Mouse (Mus musculus) lung, embryonic 16.5 days (tissue): ENCODE measurements at regions not wholly inside any gene's neighbourhood (a gene's known extent, or its start where the extent isn't known, plus 50 kb on each side); places are given as distances from the start of the nearest gene placed in this dataset.

ENCODE experiments used
- ATAC-seq: fragments of 200-750 bp; cut with Nextera tagmentation; 2 replicates; pipeline ENCODE4 v1.8.0; 2017; ENCODE audit warnings: low read depth, mild to moderate bottlenecking, moderate library complexity
- H3K27ac ChIP-seq: fragments of 300-500 bp; sonication (generic); 2 replicates; pipeline ENCODE4 v1.5.1; 2014; ENCODE audit warnings: mild to moderate bottlenecking, control low read depth, low read length
- H3K27me3 ChIP-seq: fragments of 300-500 bp; sonication (generic); 2 replicates; pipeline ENCODE4 v1.6.1; 2014; ENCODE audit warnings: low read depth, low read length, mixed read lengths; ENCODE audit not compliant: control insufficient read depth, insufficient read depth
- H3K36me3 ChIP-seq: fragments of 300-500 bp; sonication (generic); 2 replicates; pipeline ENCODE4 v1.6.1; 2014; ENCODE audit warnings: low read length; ENCODE audit not compliant: control insufficient read depth, insufficient read depth
- H3K4me1 ChIP-seq: fragments of 300-500 bp; sonication (generic); replicated peaks from 2 replicates; pipeline ENCODE4 v1.6.1; 2014; ENCODE audit warnings: low read length, mixed read lengths; ENCODE audit not compliant: control insufficient read depth, insufficient read depth
- H3K4me2 ChIP-seq: fragments of 300-500 bp; sonication (generic); 2 replicates; pipeline ENCODE4 v1.6.1; 2014; ENCODE audit warnings: low read depth, low read length, control low read depth
- H3K4me3 ChIP-seq: fragments of 300-500 bp; sonication (generic); 2 replicates; pipeline ENCODE4 v1.5.1; 2014; ENCODE audit warnings: mild to moderate bottlenecking, low read length, control low read depth
- H3K9ac ChIP-seq: fragments of 300-500 bp; sonication (generic); 2 replicates; pipeline ENCODE4 v1.6.1; 2014; ENCODE audit warnings: low read length, control low read depth
- H3K9me3 ChIP-seq: fragments of 300-500 bp; sonication (generic); 2 replicates; pipeline ENCODE4 v1.6.1; 2016; ENCODE audit warnings: low read length; ENCODE audit not compliant: control insufficient read depth
- WGBS: fragments of 180-500 bp; shearing (Covaris S2); extraction: QIAGEN DNeasy Blood & Tissue Kit; methylation state at CpG from one replicate; pipeline ENCODE4 v1.1.7; 2014; 5-methylcytosine and 5-hydroxymethylcytosine counted together

GRCm38 (mm10) chr17:66246031-66246534 lies 122.8 kb downstream of the Ddx11 start:
- ATAC-seq = no peak
- no peak overlapping the region for H3K9ac ChIP-seq
- 63% methylated on average over 14 of the region's 14 CpGs for WGBS
- peaks cover 3% of the 10 kb centered on the region; the same call in 1 of the 2 replicates for H3K4me1 ChIP-seq
- H3K27me3 ChIP-seq = no peaks in the 10 kb centered on the region
- H3K4me2 ChIP-seq = no peak overlapping the region
- H3K36me3 ChIP-seq = no peaks in the 10 kb centered on the region
- no peak overlapping the region for H3K27ac ChIP-seq
- H3K9me3 ChIP-seq = no peaks in the 10 kb centered on the region
- H3K4me3 ChIP-seq = no peak overlapping the region

- no peaks in the 10 kb centered on the region for H3K36me3 ChIP-seq
- no peaks in the 10 kb centered on the region for H3K27me3 ChIP-seq
- no peak overlapping the region for H3K27ac ChIP-seq
- WGBS = 84% methylated on average over 2 of the region's 2 CpGs
- no peaks in the 10 kb centered on the region for H3K4me1 ChIP-seq
- no peak overlapping the region for H3K9ac ChIP-seq
- H3K4me3 ChIP-seq = no peak overlapping the region
- no peak overlapping the region for H3K4me2 ChIP-seq
- ATAC-seq = no peak
- no peaks in the 10 kb centered on the region for H3K9me3 ChIP-seq
Measured at GRCm38 (mm10) chr17:66251495-66251894, 128.2 kb downstream of the Ddx11 start.

- Histone ChIP-seq H3K4me3 (no peak overlapping the region), H3K27me3 (no peaks in the 10 kb centered on the region), H3K36me3 (no peaks in the 10 kb centered on the region), H3K4me2 (no peak overlapping the region), H3K9me3 (no peaks in the 10 kb centered on the region), H3K9ac (no peak overlapping the region), H3K27ac (no peak overlapping the region), H3K4me1 (no peaks in the 10 kb centered on the region)
- ATAC-seq = no peak
- 81% methylated on average over 6 of the region's 6 CpGs for WGBS
Measured at GRCm38 (mm10) chr17:66252926-66253325, 129.6 kb downstream of the Ddx11 start.

- Histone ChIP-seq H3K9ac (no peak overlapping the region), H3K4me1 (no peaks in the 10 kb centered on the region), H3K4me2 (no peak overlapping the region), H3K36me3 (no peaks in the 10 kb centered on the region), H3K27me3 (no peaks in the 10 kb centered on the region), H3K4me3 (no peak overlapping the region), H3K9me3 (no peaks in the 10 kb centered on the region), H3K27ac (no peak overlapping the region)
- 60% methylated on average over 8 of the region's 8 CpGs for WGBS
- no peak for ATAC-seq
Measured at GRCm38 (mm10) chr17:66259697-66260096, 136.4 kb downstream of the Ddx11 start.

GRCm38 (mm10) chr17:66262681-66263240 lies 139.4 kb downstream of the Ddx11 start:
- no peaks in the 10 kb centered on the region for H3K4me1 ChIP-seq
- H3K9ac ChIP-seq = no peak overlapping the region
- H3K36me3 ChIP-seq = no peaks in the 10 kb centered on the region
- no peak overlapping the region for H3K4me3 ChIP-seq
- H3K27me3 ChIP-seq = no peaks in the 10 kb centered on the region
- ATAC-seq = no peak
- WGBS = 57% methylated on average over 4 of the region's 4 CpGs
- H3K27ac ChIP-seq = no peak overlapping the region
- H3K9me3 ChIP-seq = no peaks in the 10 kb centered on the region
- no peak overlapping the region for H3K4me2 ChIP-seq

- Histone ChIP-seq H3K27me3 (no peaks in the 10 kb centered on the region), H3K9me3 (no peaks in the 10 kb centered on the region), H3K4me1 (no peaks in the 10 kb centered on the region), H3K36me3 (no peaks in the 10 kb centered on the region), H3K4me3 (no peak overlapping the region), H3K9ac (no peak overlapping the region), H3K27ac (no peak overlapping the region), H3K4me2 (no peak overlapping the region)
- WGBS = 73% methylated on average over 4 of the region's 4 CpGs
- ATAC-seq = no peak
Measured at GRCm38 (mm10) chr17:66263405-66263804, 140.1 kb downstream of the Ddx11 start.

GRCm38 (mm10) chr17:66266803-66267202 lies 143.5 kb downstream of the Ddx11 start:
- H3K27me3 ChIP-seq = no peaks in the 10 kb centered on the region
- H3K9ac ChIP-seq = no peak overlapping the region
- no peaks in the 10 kb centered on the region for H3K36me3 ChIP-seq
- no peak for ATAC-seq
- no peak overlapping the region for H3K27ac ChIP-seq
- WGBS = 70% methylated on average over 5 of the region's 5 CpGs
- H3K4me3 ChIP-seq = no peak overlapping the region
- H3K4me1 ChIP-seq = no peaks in the 10 kb centered on the region
- H3K4me2 ChIP-seq = no peak overlapping the region
- H3K9me3 ChIP-seq = no peaks in the 10 kb centered on the region

- no peaks in the 10 kb centered on the region for H3K4me1 ChIP-seq
- H3K9me3 ChIP-seq = no peaks in the 10 kb centered on the region
- H3K36me3 ChIP-seq = no peaks in the 10 kb centered on the region
- no peak overlapping the region for H3K9ac ChIP-seq
- WGBS = 36% methylated on average over 6 of the region's 6 CpGs
- no peak overlapping the region for H3K4me2 ChIP-seq
- no peak overlapping the region for H3K4me3 ChIP-seq
- no peak for ATAC-seq
- H3K27ac ChIP-seq = no peak overlapping the region
- no peaks in the 10 kb centered on the region for H3K27me3 ChIP-seq
Measured at GRCm38 (mm10) chr17:66267831-66268230, 144.5 kb downstream of the Ddx11 start.

GRCm38 (mm10) chr17:66269567-66269966 lies 146.2 kb downstream of the Ddx11 start:
- Histone ChIP-seq H3K36me3 (no peaks in the 10 kb centered on the region), H3K27me3 (no peaks in the 10 kb centered on the region), H3K4me2 (no peak overlapping the region), H3K27ac (no peak overlapping the region), H3K4me1 (no peaks in the 10 kb centered on the region), H3K9me3 (no peaks in the 10 kb centered on the region), H3K9ac (no peak overlapping the region), H3K4me3 (no peak overlapping the region)
- 64% methylated on average over 6 of the region's 6 CpGs for WGBS
- no peak for ATAC-seq

GRCm38 (mm10) chr17:66271906-66272305 lies 148.6 kb downstream of the Ddx11 start:
- H3K36me3 ChIP-seq = no peaks in the 10 kb centered on the region
- no peak overlapping the region for H3K27ac ChIP-seq
- H3K4me3 ChIP-seq = no peak overlapping the region
- H3K4me1 ChIP-seq = no peaks in the 10 kb centered on the region
- no peak overlapping the region for H3K4me2 ChIP-seq
- no peak overlapping the region for H3K9ac ChIP-seq
- no peaks in the 10 kb centered on the region for H3K9me3 ChIP-seq
- WGBS = 79% methylated on average over 7 of the region's 7 CpGs
- no peak for ATAC-seq
- H3K27me3 ChIP-seq = no peaks in the 10 kb centered on the region
